Mouse (Mus musculus): ENCODE results near the gene Zfp182. TPM values are rescaled to one million over a fixed set of nuclear protein-coding genes. Genes with fewer than 3 reads are reported as not detected.

Gene Zfp182
- polyA plus RNA-seq (2016; fragmentation: Nextera tagmentation; extraction: Ambion mirVana) = 4.1 and 6.0 TPM in 2 replicates

DNA sequence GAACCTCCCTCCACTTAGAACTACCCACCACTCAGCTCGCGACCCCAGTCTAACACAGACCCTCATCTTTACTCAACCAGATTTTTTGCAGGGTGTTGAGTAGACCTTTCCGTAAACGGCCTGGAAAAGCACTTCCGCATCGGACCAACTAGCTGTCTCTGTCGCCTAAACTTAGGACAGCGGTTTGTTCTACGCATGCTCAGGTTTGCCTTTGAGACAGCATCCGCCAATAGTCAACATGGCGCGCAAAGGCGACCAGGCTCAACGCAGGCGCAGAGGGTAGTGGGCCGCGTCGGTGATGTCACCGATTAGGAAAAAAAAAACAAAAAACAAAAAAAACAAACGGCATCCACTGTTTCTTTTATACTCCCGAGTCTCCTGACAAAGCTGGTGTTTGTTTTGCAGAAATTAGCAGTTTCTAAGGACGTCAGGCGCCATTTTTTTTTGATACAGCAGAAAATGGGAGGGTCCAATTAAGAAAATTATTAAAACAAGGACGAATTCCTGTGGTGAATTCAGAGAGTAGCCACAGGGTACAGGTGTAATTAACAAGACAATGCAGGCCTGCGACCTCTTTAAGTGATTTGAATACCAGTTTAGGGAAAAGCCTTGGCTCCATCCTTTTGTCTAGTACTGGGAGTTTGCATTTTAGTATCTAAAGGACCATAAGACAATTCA is at the start of gene Zfp182:
Gene Zfp182 (minus strand): TSS at position 451 of the 678 bp plus-strand sequence.
- peak; percentile 73 for DNase-seq (ENCODE audit: low spot score)
- no peaks in the 10 kb centered on the region for H3K36me3 ChIP-seq
- H3K4me3 ChIP-seq = peak within 1 kb of the TSS; percentile 56
- 17% methylated on average over 25 of the region's 25 CpGs for WGBS
- H3K4me1 ChIP-seq (replicated peaks) = no peaks in the 10 kb centered on the region
- no peaks in the 10 kb centered on the region for H3K9me3 ChIP-seq
- peak within 1 kb of the TSS; percentile 81 for H3K27ac ChIP-seq
- H3K27me3 ChIP-seq (ENCODE audit: insufficient read depth, poor library complexity, severe bottlenecking) = no peaks in the 10 kb centered on the region

DNA sequence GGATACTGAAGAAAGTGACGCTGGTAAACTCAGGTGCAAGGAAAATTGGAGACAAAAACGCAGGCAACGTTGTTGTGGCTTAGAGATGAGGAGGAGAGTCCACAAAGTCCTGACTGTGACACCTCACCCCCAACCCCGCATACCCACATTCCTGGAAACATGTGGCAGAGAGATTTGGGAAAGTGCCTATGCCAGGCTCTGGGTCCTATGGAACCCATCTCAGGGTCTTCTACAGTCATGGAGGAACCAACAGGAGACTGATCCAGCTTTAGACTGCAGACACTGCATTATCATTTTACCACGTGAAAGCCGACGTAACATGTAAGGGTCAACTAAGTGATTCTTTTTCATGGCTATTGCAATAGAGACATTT is 27.7 kb upstream of the Zfp182 start:
- H3K27ac ChIP-seq = peak overlapping the region; percentile 82
- peak; percentile 5 for DNase-seq (ENCODE audit: low spot score)

DNA sequence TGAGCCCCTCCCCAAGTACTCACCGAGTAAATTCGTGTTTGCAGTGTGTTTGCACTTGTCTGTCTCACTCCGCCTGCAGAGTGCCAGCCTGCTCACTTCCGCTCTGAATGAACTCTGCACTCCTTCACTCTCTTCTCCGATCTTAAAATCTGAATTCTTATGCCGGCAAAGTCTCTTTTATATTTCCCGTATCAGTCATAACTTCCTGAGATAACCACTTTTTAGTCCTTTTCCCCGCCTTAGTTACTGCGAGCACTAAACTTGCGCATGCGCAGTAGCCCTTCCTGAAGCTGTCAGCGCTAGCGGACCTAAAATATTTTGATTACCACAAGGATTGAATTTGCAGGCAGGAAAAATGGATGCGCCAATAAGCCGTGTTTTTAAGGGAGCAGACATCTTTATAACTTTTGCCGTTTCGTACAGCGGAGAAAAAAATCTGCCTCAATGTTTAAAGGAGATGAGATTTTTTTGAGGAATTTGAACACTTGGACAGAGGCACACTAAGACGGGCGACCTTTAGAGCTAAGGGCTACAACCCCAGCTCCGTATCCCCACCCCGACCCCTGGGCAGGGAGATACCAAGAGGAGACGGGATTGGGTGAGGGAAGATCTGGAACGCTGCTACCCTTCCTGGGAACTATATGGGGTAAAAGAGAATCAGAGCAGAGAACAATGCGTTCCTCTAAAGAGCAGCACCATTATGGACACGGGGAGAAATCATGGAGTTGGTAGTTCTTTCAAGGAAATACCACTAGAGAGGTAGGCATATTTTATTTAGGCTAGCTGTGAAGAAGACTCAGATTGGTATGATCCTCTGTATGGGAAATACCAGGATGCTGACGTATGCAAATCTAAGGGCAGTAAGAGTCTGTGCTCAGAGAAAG is 27.1 kb upstream of the Zfp182 start, which contains the start of gene Zfp300:
Gene Zfp300 (minus strand): TSS at position 545 of the 884 bp plus-strand sequence.
- peak within 1 kb of the TSS; percentile 82 for H3K27ac ChIP-seq
- H3K4me1 ChIP-seq (replicated peaks) = no peaks in the 10 kb centered on the region
- peak within 1 kb of the TSS; percentile 53 for H3K4me3 ChIP-seq
- 20% methylated on average over 27 of the region's 27 CpGs for WGBS
- DNase-seq (ENCODE audit: low spot score) = peak; percentile 62
- H3K27me3 ChIP-seq (ENCODE audit: insufficient read depth, poor library complexity, severe bottlenecking) = no peaks in the 10 kb centered on the region
- H3K9me3 ChIP-seq = no peaks in the 10 kb centered on the region
- H3K36me3 ChIP-seq = no peaks in the 10 kb centered on the region

More for the DNA sequence above, 27.7 kb upstream of the Zfp182 start:
- WGBS = 53% methylated on average over 7 of the region's 7 CpGs
- Histone ChIP-seq H3K27me3 (ENCODE audit: insufficient read depth, poor library complexity, severe bottlenecking) (no peaks in the 10 kb centered on the region), H3K4me3 (peak overlapping the region; percentile 53), H3K9me3 (no peaks in the 10 kb centered on the region), H3K4me1 (replicated peaks) (no peaks in the 10 kb centered on the region), H3K36me3 (no peaks in the 10 kb centered on the region)

DNA sequence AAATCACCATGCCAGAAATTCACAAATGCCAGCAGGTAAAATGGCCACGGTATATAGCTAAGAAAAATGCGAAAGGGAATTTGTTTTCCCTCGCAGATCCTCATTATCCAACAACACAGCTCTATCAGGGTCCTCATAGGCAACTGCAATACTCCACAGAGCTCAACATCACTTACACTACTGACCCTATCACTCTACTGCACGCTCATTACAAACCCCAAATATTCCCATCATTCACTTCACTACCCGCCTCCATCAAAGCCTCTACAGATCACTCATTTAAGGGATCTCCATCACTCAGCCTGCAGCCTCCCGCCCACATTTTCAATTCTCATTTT is 26.5 kb upstream of the Zfp182 start:
- no peaks in the 10 kb centered on the region for H3K9me3 ChIP-seq
- no peak for DNase-seq (ENCODE audit: low spot score)
- WGBS = 42% methylated on average over 6 of the region's 6 CpGs
- H3K4me3 ChIP-seq = peak overlapping the region; percentile 53
- peaks cover 3% of the 10 kb centered on the region; the same call in 1 of the 2 replicates for H3K36me3 ChIP-seq
- no peaks in the 10 kb centered on the region for H3K4me1 ChIP-seq (replicated peaks)
- H3K27me3 ChIP-seq (ENCODE audit: insufficient read depth, poor library complexity, severe bottlenecking) = no peaks in the 10 kb centered on the region
- H3K27ac ChIP-seq = peak overlapping the region; percentile 77

DNA sequence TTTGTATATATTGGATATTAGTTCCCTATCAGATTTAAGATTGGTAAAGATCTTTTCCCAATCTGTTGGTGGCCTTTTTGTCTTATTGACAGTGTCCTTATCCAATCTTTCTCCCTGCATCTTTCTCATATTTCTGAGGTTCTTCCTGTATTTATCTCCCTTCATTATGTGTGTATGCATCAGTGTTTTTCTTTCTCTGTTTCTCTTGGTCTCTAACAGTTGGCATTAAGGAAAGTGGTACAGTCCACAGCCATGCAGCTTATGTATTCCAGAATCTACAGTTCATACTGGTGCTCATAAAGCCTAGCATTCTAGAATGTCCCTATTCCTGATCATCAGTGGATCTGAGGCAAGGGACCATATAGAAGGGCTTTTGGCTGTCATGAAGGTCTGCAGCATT is 6.0 kb upstream of the Zfp182 start, which contains the start of gene Spaca5:
Gene Spaca5 (plus strand): TSS at position 301 of the 400 bp plus-strand sequence.
- H3K36me3 ChIP-seq = no peaks in the 10 kb centered on the region
- H3K9me3 ChIP-seq = 0 out of 2 replicates have a peak, but pooled peaks cover 2% of the 10 kb centered on the region
- DNase-seq (ENCODE audit: low spot score) = no peak
- no peak within 1 kb of the TSS for H3K27ac ChIP-seq
- no peak within 1 kb of the TSS for H3K4me3 ChIP-seq
- no peaks in the 10 kb centered on the region for H3K4me1 ChIP-seq (replicated peaks)
- no peaks in the 10 kb centered on the region for H3K27me3 ChIP-seq (ENCODE audit: insufficient read depth, poor library complexity, severe bottlenecking)

DNA sequence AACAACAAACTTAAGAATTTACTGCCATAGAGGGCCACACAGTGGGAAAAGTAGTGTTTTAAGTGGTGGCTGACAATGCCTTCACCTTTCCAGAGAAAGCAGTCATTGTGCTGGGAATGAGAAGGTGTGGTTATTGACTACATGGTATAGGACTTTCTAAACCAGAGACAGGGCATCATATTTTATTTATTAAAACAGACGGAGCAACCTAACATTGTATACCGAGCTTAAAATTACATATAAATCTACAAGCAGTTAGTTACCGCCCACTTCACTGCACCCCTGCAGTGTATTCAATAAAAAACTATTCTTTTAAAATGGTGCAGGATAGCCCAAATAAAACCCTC is 401 bp upstream of the Zfp182 start:
- no peaks in the 10 kb centered on the region for H3K9me3 ChIP-seq
- 75% methylated on average over 3 of the region's 3 CpGs for WGBS
- peak overlapping the region; percentile 81 for H3K27ac ChIP-seq
- H3K4me3 ChIP-seq = peak overlapping the region; percentile 56; the same call in 1 of the 2 replicates
- H3K36me3 ChIP-seq = no peaks in the 10 kb centered on the region
- H3K27me3 ChIP-seq (ENCODE audit: insufficient read depth, poor library complexity, severe bottlenecking) = no peaks in the 10 kb centered on the region
- no peaks in the 10 kb centered on the region for H3K4me1 ChIP-seq (replicated peaks)
- no peak for DNase-seq (ENCODE audit: low spot score)

DNA sequence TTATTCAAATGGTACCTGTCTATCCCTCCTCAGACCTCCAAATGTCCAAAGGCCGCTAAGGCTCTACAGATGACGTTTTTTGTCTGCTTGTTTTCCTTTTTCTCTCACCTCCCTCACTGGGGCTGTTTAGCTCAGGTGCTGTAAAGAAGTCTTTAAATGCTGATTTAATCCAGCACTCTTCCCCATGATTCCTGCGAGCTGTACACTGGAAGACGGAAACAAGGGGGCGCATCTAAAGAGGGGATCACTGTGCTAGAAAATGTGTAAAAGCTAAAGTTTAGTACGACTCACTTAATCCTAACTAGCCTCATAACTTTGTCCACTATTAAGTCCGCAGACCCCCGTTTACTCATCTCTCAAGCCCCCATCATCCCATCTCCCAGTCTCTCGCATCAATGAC is 656 bp downstream of the Zfp182 start:
- H3K9me3 ChIP-seq = no peaks in the 10 kb centered on the region
- H3K36me3 ChIP-seq = no peaks in the 10 kb centered on the region
- H3K27ac ChIP-seq = peak overlapping the region; percentile 81
- DNase-seq (ENCODE audit: low spot score) = no peak
- no peaks in the 10 kb centered on the region for H3K27me3 ChIP-seq (ENCODE audit: insufficient read depth, poor library complexity, severe bottlenecking)
- WGBS = 30% methylated on average over 9 of the region's 9 CpGs
- H3K4me3 ChIP-seq = peak overlapping the region; percentile 56
- H3K4me1 ChIP-seq (replicated peaks) = no peaks in the 10 kb centered on the region

DNA sequence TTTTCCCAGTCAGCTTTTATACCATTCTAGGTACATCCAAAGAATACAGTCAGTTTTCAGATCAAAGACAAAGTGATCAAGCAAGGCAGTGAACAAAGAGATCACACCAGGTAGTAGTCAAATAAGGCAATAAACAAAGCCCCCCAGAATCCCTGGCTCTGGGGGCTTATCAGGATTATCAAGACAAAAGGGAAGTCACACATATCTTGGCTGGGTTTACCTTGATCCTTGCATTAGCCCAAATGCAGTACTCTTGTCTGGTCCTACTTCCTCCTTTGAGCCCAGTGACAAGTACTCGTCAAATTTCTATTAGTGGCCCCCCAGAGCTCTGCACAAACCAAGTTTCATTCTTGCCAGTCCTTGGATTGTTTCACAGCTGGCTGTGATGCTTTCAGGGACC is 81.2 kb downstream of the Zfp182 start:
- 73% methylated on average over 1 of the region's 1 CpGs for WGBS
- DNase-seq (ENCODE audit: low spot score) = no peak
- Histone ChIP-seq H3K9me3 (peaks cover 7% of the 10 kb centered on the region; the same call in 1 of the 2 replicates), H3K36me3 (peaks cover 7% of the 10 kb centered on the region), H3K4me1 (replicated peaks) (no peaks in the 10 kb centered on the region), H3K4me3 (no peak overlapping the region), H3K27ac (no peak overlapping the region), H3K27me3 (ENCODE audit: insufficient read depth, poor library complexity, severe bottlenecking) (no peaks in the 10 kb centered on the region)

Other genes starting within 250 kb of the Zfp182 start
- 10.3 and 10.6 TPM in 2 replicates for gene Timp1, start 192.2 kb downstream of the Zfp182 start, polyA plus RNA-seq (2016; fragmentation: Nextera tagmentation; extraction: Ambion mirVana)
- 5.1 and 11.8 TPM in 2 replicates for gene Syn1, start 141.3 kb downstream of the Zfp182 start, polyA plus RNA-seq (2016; fragmentation: Nextera tagmentation; extraction: Ambion mirVana)
- 2.8 and 3.2 TPM in 2 replicates for gene Cfp, start 130.8 kb downstream of the Zfp182 start, polyA plus RNA-seq (2016; fragmentation: Nextera tagmentation; extraction: Ambion mirVana)
- 11.1 and 12.4 TPM in 2 replicates for gene Elk1, start 111.7 kb downstream of the Zfp182 start, polyA plus RNA-seq (2016; fragmentation: Nextera tagmentation; extraction: Ambion mirVana)
- 68.3 and 76.3 TPM in 2 replicates for gene Uxt, start 100.3 kb downstream of the Zfp182 start, polyA plus RNA-seq (2016; fragmentation: Nextera tagmentation; extraction: Ambion mirVana)
- not detected in 2 replicates for gene Spaca5, start 6.1 kb upstream of the Zfp182 start, polyA plus RNA-seq (2016; fragmentation: Nextera tagmentation; extraction: Ambion mirVana)
- gene Zfp300, start 27.2 kb upstream of the Zfp182 start, polyA plus RNA-seq (2016; fragmentation: Nextera tagmentation; extraction: Ambion mirVana) = 1.9 and 2.2 TPM in 2 replicates
- not detected in 2 replicates for gene Ssxa1, start 53.5 kb upstream of the Zfp182 start, polyA plus RNA-seq (2016; fragmentation: Nextera tagmentation; extraction: Ambion mirVana)
- gene Gm21876, start 113.3 kb upstream of the Zfp182 start, polyA plus RNA-seq (2016; fragmentation: Nextera tagmentation; extraction: Ambion mirVana) = not detected in 2 replicates